ENCODE assay signal across 8 mouse cellular contexts in the genomic region with DNA sequence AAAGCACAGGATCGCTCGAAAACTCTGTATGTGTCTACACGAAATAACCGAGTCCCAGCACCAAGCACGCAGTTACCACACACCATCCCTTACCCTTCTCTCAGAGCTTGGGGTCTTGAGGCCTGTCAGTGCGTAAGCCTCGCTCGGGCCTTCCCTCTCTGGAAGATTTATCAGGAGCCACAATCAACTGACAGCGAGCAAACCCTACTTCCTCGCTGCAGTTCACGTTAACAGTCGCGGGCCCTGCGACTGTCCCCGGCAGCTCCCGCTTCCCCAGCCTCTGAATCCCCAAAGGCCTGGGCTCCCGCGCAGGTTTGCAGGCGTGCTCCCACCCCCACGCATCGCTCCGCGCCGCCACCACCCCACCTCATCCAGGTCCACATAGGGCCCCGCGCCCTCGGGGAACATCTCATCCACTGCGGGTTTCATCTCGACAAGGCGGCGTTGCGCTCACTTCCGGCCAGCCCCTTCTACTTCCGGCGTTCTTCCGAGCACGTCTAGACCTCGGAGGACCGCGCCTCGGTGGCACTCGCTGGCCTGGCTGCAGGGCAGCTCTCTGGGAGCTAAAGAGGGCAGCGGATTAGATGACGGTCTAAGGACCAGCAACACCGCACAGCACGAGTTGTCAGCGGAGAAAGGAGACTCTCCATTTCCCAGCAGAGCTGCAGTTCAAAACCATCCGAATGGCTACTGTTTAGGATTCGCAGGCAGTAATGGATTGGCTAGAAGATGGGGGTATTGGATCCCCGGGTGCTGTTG. TPM values are rescaled to one million over a fixed set of nuclear protein-coding genes. Genes with fewer than 3 reads are reported as not detected.
DNase-seq lines count a peak whose midpoint lies in the region; ATAC-seq and TF ChIP-seq lines count a peak whose summit lies in the region.

TSS of gene Cops9 (minus strand) at position 472 of the 759 bp plus-strand sequence.

- H3K27me3 ChIP-seq in CH12.LX (replicated peaks), result peaks cover 18% of the 10 kb centered on the region
- no peaks in the 10 kb centered on the region for H3K27me3 ChIP-seq in forebrain, embryonic 11.5 days (ENCODE audit: control insufficient read depth, insufficient read depth, low read length)
- no peaks in the 10 kb centered on the region for H3K27me3 ChIP-seq in heart, embryonic 16.5 days (ENCODE audit: control insufficient read depth, insufficient read depth, low read length)
- H3K27me3 ChIP-seq in liver, embryonic 15.5 days, result no peaks in the 10 kb centered on the region
- no peaks in the 10 kb centered on the region for H3K27me3 ChIP-seq in neural tube, embryonic 12.5 days (replicated peaks)

- no peaks in the 10 kb centered on the region for H3K9me3 ChIP-seq in CH12.LX (replicated peaks; ENCODE audit: low read length)
- no peaks in the 10 kb centered on the region for H3K9me3 ChIP-seq in forebrain, embryonic 11.5 days (ENCODE audit: control insufficient read depth, low read length)
- no peaks in the 10 kb centered on the region for H3K9me3 ChIP-seq in heart, embryonic 16.5 days (replicated peaks; ENCODE audit: control insufficient read depth, low read length)
- no peaks in the 10 kb centered on the region for H3K9me3 ChIP-seq in liver, embryonic 15.5 days (replicated peaks)
- no peaks in the 10 kb centered on the region for H3K9me3 ChIP-seq in neural tube, embryonic 12.5 days

- no peak for TF ChIP-seq RAD21 in CH12.LX (IDR thresholded peaks at IDR 0.05; ENCODE audit: low read depth, low read length)

- peaks cover 28 to 36% of the 10 kb centered on the region in 2 experiments for H3K36me3 ChIP-seq in CH12.LX (replicated peaks in 1 of 2; ENCODE audit: control insufficient read depth in 1 of 2, insufficient read depth in 1 of 2, low read length in 1 of 2)
- peaks cover 1% of the 10 kb centered on the region; the same call in 1 of the 2 replicates for H3K36me3 ChIP-seq in forebrain, embryonic 11.5 days (ENCODE audit: control insufficient read depth, insufficient read depth, low read length)
- peaks cover 8% of the 10 kb centered on the region for H3K36me3 ChIP-seq in heart, embryonic 16.5 days (ENCODE audit: control insufficient read depth, insufficient read depth)
- peaks cover 24% of the 10 kb centered on the region for H3K36me3 ChIP-seq in liver, embryonic 15.5 days (replicated peaks)
- H3K36me3 ChIP-seq in neural tube, embryonic 12.5 days, result peaks cover 20% of the 10 kb centered on the region

- peak within 1 kb of the TSS; percentile 91 for H3K9ac ChIP-seq in CH12.LX (ENCODE audit: insufficient read depth, low read depth)
- peak within 1 kb of the TSS; percentile 91 for H3K9ac ChIP-seq in forebrain, embryonic 11.5 days (ENCODE audit: low read length)
- peak within 1 kb of the TSS; percentile 90 for H3K9ac ChIP-seq in heart, embryonic 16.5 days (ENCODE audit: low read length)
- peak within 1 kb of the TSS; percentile 73 for H3K9ac ChIP-seq in liver, embryonic 15.5 days
- H3K9ac ChIP-seq in neural tube, embryonic 12.5 days, result peak within 1 kb of the TSS; percentile 93

- peaks cover 18% of the 10 kb centered on the region for H3K79me2 ChIP-seq in CH12.LX (replicated peaks; ENCODE audit: control insufficient read depth, extremely low read depth, insufficient read depth, poor library complexity, severe bottlenecking)

- TF ChIP-seq POLR2A in CH12.LX (IDR thresholded peaks at IDR 0.05; ENCODE audit: low read depth, low read length), result peak; percentile 80

- H3K27ac ChIP-seq in CH12.LX (ENCODE audit: insufficient read depth, low read depth), result no peak within 1 kb of the TSS
- H3K27ac ChIP-seq in forebrain, embryonic 11.5 days (ENCODE audit: low read depth, low read length), result no peak within 1 kb of the TSS
- H3K27ac ChIP-seq in heart, embryonic 16.5 days (ENCODE audit: low read length), result peak within 1 kb of the TSS; percentile 48
- peak within 1 kb of the TSS; percentile 60; the same call in 1 of the 2 replicates for H3K27ac ChIP-seq in liver, embryonic 15.5 days (replicated peaks)
- peak within 1 kb of the TSS; percentile 57; the same call in 1 of the 2 replicates for H3K27ac ChIP-seq in neural tube, embryonic 12.5 days

- peak; percentile 92 for ATAC-seq in forebrain, embryonic 11.5 days (replicated peaks; ENCODE audit: low FRiP score)
- peak; percentile 94 for ATAC-seq in heart, embryonic 16.5 days (replicated peaks; ENCODE audit: extremely low read depth, insufficient read depth, low FRiP score)
- peak; percentile 82 for ATAC-seq in liver, embryonic 15.5 days (ENCODE audit: insufficient read depth)
- peak; percentile 93 for ATAC-seq in neural tube, embryonic 12.5 days (ENCODE audit: low FRiP score, low read depth)

- peak within 1 kb of the TSS; percentile 85 for H3K4me2 ChIP-seq in CH12.LX (ENCODE audit: insufficient read depth, low read depth, poor library complexity, severe bottlenecking)
- H3K4me2 ChIP-seq in forebrain, embryonic 11.5 days (ENCODE audit: low read depth, low read length, severe bottlenecking), result peak within 1 kb of the TSS; percentile 80
- H3K4me2 ChIP-seq in heart, embryonic 16.5 days (ENCODE audit: low read depth, low read length), result peak within 1 kb of the TSS; percentile 96
- peak within 1 kb of the TSS; percentile 82 for H3K4me2 ChIP-seq in liver, embryonic 15.5 days
- H3K4me2 ChIP-seq in neural tube, embryonic 12.5 days (replicated peaks), result peak within 1 kb of the TSS; percentile 98

- DNase-seq in CH12.LX (ENCODE audit: extremely low read depth), result peak; percentile 82
- peak; percentile 77 for DNase-seq in c-Kit-positive CD71-positive TER-119-negative erythroid progenitor cells, embryonic 14.5 days (ENCODE audit: low read depth)
- DNase-seq in forebrain, embryonic 11.5 days (ENCODE audit: low spot score), result peak; percentile 93
- DNase-seq in kidney, postnatal 36 days, result peak; percentile 91 to 95
- peak; percentile 91 for DNase-seq in telencephalon, adult 2 months (ENCODE audit: low read depth, low spot score)

- 2% methylated on average over 50 of the region's 50 CpGs for WGBS in forebrain, embryonic 11.5 days
- WGBS in heart, embryonic 16.5 days, result 3% methylated on average over 50 of the region's 50 CpGs
- 2% methylated on average over 50 of the region's 50 CpGs for WGBS in liver, embryonic 15.5 days (ENCODE audit: insufficient replicate concordance)
- 2% methylated on average over 50 of the region's 50 CpGs for WGBS in neural tube, embryonic 12.5 days

- no peak for TF ChIP-seq CTCF in CH12.LX (conservative IDR thresholded peaks at IDR 0.05 in 1 of 2, IDR thresholded peaks at IDR 0.05 in 1 of 2; ENCODE audit: low read depth in 2 of 2, low read length in 2 of 2)

- peak within 1 kb of the TSS; percentile 74 to 92 (median 88) for H3K4me3 ChIP-seq in CH12.LX (replicated peaks in 1 of 3; ENCODE audit: low read depth in 2 of 3, low read length in 2 of 3, poor library complexity in 1 of 3)
- peak within 1 kb of the TSS; percentile 78 for H3K4me3 ChIP-seq in forebrain, embryonic 11.5 days (ENCODE audit: low read depth, low read length)
- H3K4me3 ChIP-seq in heart, embryonic 16.5 days (ENCODE audit: low read length), result peak within 1 kb of the TSS; percentile 80
- peak within 1 kb of the TSS; percentile 85 for H3K4me3 ChIP-seq in liver, embryonic 15.5 days (replicated peaks)
- H3K4me3 ChIP-seq in neural tube, embryonic 12.5 days, result peak within 1 kb of the TSS; percentile 88

- no peak for TF ChIP-seq EP300 in CH12.LX (IDR thresholded peaks at IDR 0.05; ENCODE audit: low read length)

- H3K4me1 ChIP-seq in CH12.LX (ENCODE audit: control insufficient read depth in 1 of 2, insufficient read depth in 2 of 2), result peaks cover 8 to 24% of the 10 kb centered on the region in 2 experiments
- H3K4me1 ChIP-seq in forebrain, embryonic 11.5 days (replicated peaks; ENCODE audit: control insufficient read depth, insufficient read depth, low read length), result peaks cover 6% of the 10 kb centered on the region; the same call in 1 of the 2 replicates
- H3K4me1 ChIP-seq in heart, embryonic 16.5 days (ENCODE audit: control insufficient read depth, insufficient read depth, low read length), result peaks cover 17% of the 10 kb centered on the region
- peaks cover 26% of the 10 kb centered on the region for H3K4me1 ChIP-seq in liver, embryonic 15.5 days (replicated peaks)
- peaks cover 20% of the 10 kb centered on the region for H3K4me1 ChIP-seq in neural tube, embryonic 12.5 days

- in situ Hi-C loops in CH12.LX (cut with MboI; ENCODE audit: low pct_ligation_motif_present, low pct_unique_long_range_greater_than_20kb, low sequenced_read_pairs), result no loop called here

- dilution Hi-C loops in CH12.LX (cut with MboI; ENCODE audit: extremely low pct_ligation_motif_present, extremely low pct_unique_long_range_greater_than_20kb, low sequenced_read_pairs), result no loop called here

TF ChIP-seq in CH12.LX, 34 proteins besides CTCF, POLR2A, EP300 and RAD21 (continues in another document):
- TF ChIP-seq ZMIZ1 (IDR thresholded peaks at IDR 0.05; ENCODE audit: low read depth, low read length) (peak; percentile 88), ZKSCAN1 (IDR thresholded peaks at IDR 0.05; ENCODE audit: borderline replicate concordance, low read depth, low read length) (no peak), USF1 (IDR thresholded peaks at IDR 0.05; ENCODE audit: low read depth, low read length) (no peak), MYC (IDR thresholded peaks at IDR 0.05; ENCODE audit: low read depth, low read length) (peak; percentile 19; the same call in 1 of the 2 replicates), MAFK (IDR thresholded peaks at IDR 0.05; ENCODE audit: insufficient replicate concordance, low read length) (no peak), POLR2AphosphoS2 (IDR thresholded peaks at IDR 0.05; ENCODE audit: low read depth, low read length) (peak; percentile 78; the same call in 1 of the 2 replicates), MXI1 (IDR thresholded peaks at IDR 0.05; ENCODE audit: low read depth, low read length) (peak; percentile 86; the same call in 1 of the 2 replicates), RCOR1 (conservative IDR thresholded peaks at IDR 0.05; ENCODE audit: low read depth, low read length) (no peak), CHD1 (IDR thresholded peaks at IDR 0.05; ENCODE audit: low read depth, low read length) (0 out of 2 replicates have a peak, but pooled peaks have one; percentile 69), IRF4 (IDR thresholded peaks at IDR 0.05; ENCODE audit: low read depth, low read length) (peak; percentile 56; the same call in 1 of the 2 replicates), GABPA (IDR thresholded peaks at IDR 0.05; ENCODE audit: insufficient replicate concordance, low read depth, low read length) (peak; percentile 82), MAX (IDR thresholded peaks at IDR 0.05; ENCODE audit: low read length) (peak; percentile 29; the same call in 1 of the 2 replicates), ZC3H11A (IDR thresholded peaks at IDR 0.05; ENCODE audit: low read depth, low read length) (no peak)

RNA-seq across cellular contexts. Expression of gene Cops9, which starts in this region (rescaled TPM):
- total RNA-seq in CH12.LX (2012; rRNA removed) (209 and 220 TPM in 2 replicates), CH12.LX (2014; rRNA removed) (169 and 185 TPM in 2 replicates)
- 168 and 182 TPM in 2 replicates for polyA plus RNA-seq in CH12.LX (2012; ENCODE audit: insufficient read length, low read depth)
- 346 and 366 TPM in 2 replicates for polyA plus RNA-seq in forebrain, embryonic 11.5 days (2014; fragmentation: Nextera tagmentation; extraction: Ambion mirVana)
- 342 and 383 TPM in 2 replicates for polyA plus RNA-seq in heart, embryonic 16.5 days (2015; fragmentation: Nextera tagmentation; extraction: Ambion mirVana)
- polyA plus RNA-seq in liver, embryonic 15.5 days (2015; fragmentation: Nextera tagmentation; extraction: Ambion mirVana), result 157 and 173 TPM in 2 replicates
- 433 and 441 TPM in 2 replicates for polyA plus RNA-seq in neural tube, embryonic 12.5 days (2016; fragmentation: Nextera tagmentation; extraction: Ambion mirVana)

Comparison
In these comparisons a context has a peak if more than half of its experiments do, and no peak if none do; other contexts are left out.
1. H3K27ac ChIP-seq: peak in heart, embryonic 16.5 days (single experiment), liver, embryonic 15.5 days (single experiment) and neural tube, embryonic 12.5 days (single experiment); none in CH12.LX (single experiment) and forebrain, embryonic 11.5 days (single experiment).
2. Peak in every context shown above with its lines, with median percentiles within 50 percentile points of each other: DNase-seq, H3K4me2 ChIP-seq, H3K4me3 ChIP-seq, H3K9ac ChIP-seq and ATAC-seq.